In genomic region chr3:129686698-129687333, GRCm38 (mm10) we compare ENCODE assay signal across 9 mouse cellular contexts.
DNase-seq lines count a peak whose midpoint lies in the region; ATAC-seq and TF ChIP-seq lines count a peak whose summit lies in the region.
"Had no signal": no experiment of that assay in that cellular context is flagged by ENCODE, and none has a peak within 500 bp of the region (broad histone marks: within the 10 kb centered on the region; RNA-seq: fewer than 3 reads in every experiment).

No protein-coding gene starts in this region.

- no peaks in the 10 kb centered on the region for H3K27me3 ChIP-seq in liver, postnatal 0 days (ENCODE audit: insufficient read depth, low read length)
- H3K27me3 ChIP-seq: stomach, embryonic 15.5 days had no signal

- H3K27ac ChIP-seq in liver, postnatal 0 days (ENCODE audit: low read depth), result no peak overlapping the region
- H3K27ac ChIP-seq: stomach, embryonic 15.5 days had no signal

- WGBS in liver, postnatal 0 days (ENCODE audit: insufficient replicate concordance), result 54% methylated on average over 8 of the region's 8 CpGs

- H3K4me1 ChIP-seq in liver, postnatal 0 days (ENCODE audit: insufficient read depth), result no peaks in the 10 kb centered on the region
- H3K4me1 ChIP-seq: stomach, embryonic 15.5 days had no signal

- H3K9me3 ChIP-seq in liver, postnatal 0 days (ENCODE audit: low read length), result no peaks in the 10 kb centered on the region
- H3K9me3 ChIP-seq: stomach, embryonic 15.5 days had no signal

- no peak overlapping the region for H3K4me2 ChIP-seq in liver, postnatal 0 days (ENCODE audit: low read depth, low read length)
- H3K4me2 ChIP-seq: stomach, embryonic 15.5 days had no signal

- TF ChIP-seq CTCF in liver, postnatal 0 days (IDR thresholded peaks at IDR 0.05; ENCODE audit: low read depth), result peak; percentile 78

- ATAC-seq in liver, postnatal 0 days, result no peak

- H3K9ac ChIP-seq in liver, postnatal 0 days (replicated peaks), result no peak overlapping the region
- H3K9ac ChIP-seq: stomach, embryonic 15.5 days had no signal

- no peak for TF ChIP-seq EP300 in liver, postnatal 0 days (IDR thresholded peaks at IDR 0.05; ENCODE audit: low read depth)

- no peak overlapping the region for H3K4me3 ChIP-seq in liver, postnatal 0 days (ENCODE audit: low read depth, low read length)
- H3K4me3 ChIP-seq: stomach, embryonic 15.5 days had no signal

- DNase-seq in gastrocnemius, adult 18-20 months (ENCODE audit: low spot score), result peak; percentile 70
- DNase-seq in gastrocnemius, postnatal 25 days, result no peak
- DNase-seq in MN1 (ENCODE audit: low spot score), result peak; percentile 74
- DNase-seq in cerebellum, postnatal 10 days, result peak; percentile 86 to 92
- DNase-seq in gastrocnemius, postnatal 14 days, result peak; percentile 25
- peak; percentile 81 for DNase-seq in kidney, postnatal 10 days
- peak; percentile 49 for DNase-seq in liver, postnatal 0 days
- peak; percentile 47 for DNase-seq in retina, adult 2 months (ENCODE audit: low read depth, low spot score)

- intact Hi-C loops in gastrocnemius, postnatal 14 days (cut with DNase I; ENCODE audit: low total_unique reads), result loop anchor here (5.0 kb wide), 2 partner anchors 265 to 380 kb away; no protein-coding TSS in a partner anchor

- H3K36me3 ChIP-seq in liver, postnatal 0 days (replicated peaks; ENCODE audit: insufficient read depth, low read length), result no peaks in the 10 kb centered on the region
- H3K36me3 ChIP-seq: stomach, embryonic 15.5 days had no signal
